Mouse (Mus musculus) layer of hippocampus, adult 2 months (tissue): ENCODE data around the gene Dusp28. TPM values are rescaled to one million over a fixed set of nuclear protein-coding genes. Genes with fewer than 3 reads are reported as not detected.
A peak's percentile ranks its signal among the peaks of the same experiment; 100 is the strongest.

Experiments used
- DNase-seq, 2 experiments: peaks; one replicate each; pipeline ENCODE4 v3.0.0; 2022; ENCODE audit warnings: low spot score in 2 of 2
- H3K27ac ChIP-seq: fragments of 200-600 bp; 2 replicates; pipeline ENCODE4 v1.8.1; 2022
- H3K4me3 ChIP-seq: fragments of 200-600 bp; 2 replicates; pipeline ENCODE4 v1.8.1; 2022; ENCODE audit warnings: mild to moderate bottlenecking
- CTCF ChIP-seq: fragments of 200-600 bp; conservative IDR thresholded peaks from 2 replicates; pipeline ENCODE4 v1.8.1; 2022; ENCODE audit warnings: antibody characterized with exemption, mild to moderate bottlenecking, moderate library complexity
- total RNA-seq, 2 experiments: library from RNA; stranded (reverse); gene quantifications; 2 replicates each; pipeline ENCODE4 v1.2.3; 2021

The Dusp28 gene
- total RNA-seq, 2 experiments from 2014 or later, result 14.6 to 15.7 TPM

- Histone ChIP-seq H3K4me3 (peak overlapping the region; percentile 91), H3K27ac (peak overlapping the region; percentile 94)
- DNase-seq, result peak; percentile 53 to 60
- TF ChIP-seq CTCF, result peak; percentile 5; the same call in 1 of the 2 replicates
Measured at GRCm38 (mm10) chr1:92910925-92911720, 4.3 kb downstream of the Dusp28 start.

- Histone ChIP-seq H3K4me3 (peak overlapping the region; percentile 91), H3K27ac (peak overlapping the region; percentile 94)
- no peak for DNase-seq
- TF ChIP-seq CTCF, result no peak
Measured at GRCm38 (mm10) chr1:92911721-92912138, 4.9 kb downstream of the Dusp28 start.

GRCm38 (mm10) chr1:92912286-92912685 is 5.5 kb downstream of the Dusp28 start:
- H3K27ac ChIP-seq, result no peak overlapping the region

GRCm38 (mm10) chr1:92914239-92914638 is 7.5 kb downstream of the Dusp28 start:
- TF ChIP-seq CTCF, result no peak
- Histone ChIP-seq H3K27ac (no peak overlapping the region), H3K4me3 (no peak overlapping the region)
- no peak for DNase-seq

More at GRCm38 (mm10) chr1:92912286-92912685, 5.5 kb downstream of the Dusp28 start:
- no peak for DNase-seq
- H3K4me3 ChIP-seq, result peak overlapping the region; percentile 91
- TF ChIP-seq CTCF, result 0 out of 2 replicates have a peak, but pooled peaks have one; percentile 20

- no peak for TF ChIP-seq CTCF
- H3K4me3 ChIP-seq, result no peak overlapping the region
- DNase-seq, result no peak
- H3K27ac ChIP-seq, result no peak overlapping the region
Measured at GRCm38 (mm10) chr1:92914993-92915392, 8.2 kb downstream of the Dusp28 start.

- no peak overlapping the region for H3K27ac ChIP-seq
- no peak for DNase-seq
- no peak for TF ChIP-seq CTCF
- no peak overlapping the region for H3K4me3 ChIP-seq
Measured at GRCm38 (mm10) chr1:92916725-92917124, 9.9 kb downstream of the Dusp28 start.

- no peak for DNase-seq
- H3K4me3 ChIP-seq, result no peak overlapping the region
- TF ChIP-seq CTCF, result no peak
- H3K27ac ChIP-seq, result no peak overlapping the region
Measured at GRCm38 (mm10) chr1:92919151-92919550, 12.4 kb downstream of the Dusp28 start.

- TF ChIP-seq CTCF, result no peak
- Histone ChIP-seq H3K4me3 (no peak overlapping the region), H3K27ac (no peak overlapping the region)
- DNase-seq, result no peak
Measured at GRCm38 (mm10) chr1:92919775-92920174, 13.0 kb downstream of the Dusp28 start.

GRCm38 (mm10) chr1:92920474-92921200 is 13.9 kb downstream of the Dusp28 start:
- no peak for DNase-seq
- TF ChIP-seq CTCF, result no peak
- H3K4me3 ChIP-seq, result no peak overlapping the region

GRCm38 (mm10) chr1:92921496-92921895 is 14.7 kb downstream of the Dusp28 start:
- DNase-seq, result no peak
- no peak for TF ChIP-seq CTCF
- Histone ChIP-seq H3K4me3 (no peak overlapping the region), H3K27ac (no peak overlapping the region)

More at GRCm38 (mm10) chr1:92920474-92921200, 13.9 kb downstream of the Dusp28 start:
- no peak overlapping the region for H3K27ac ChIP-seq

GRCm38 (mm10) chr1:92930171-92930706 is 23.5 kb downstream of the Dusp28 start:
- no peak overlapping the region for H3K4me3 ChIP-seq
- no peak overlapping the region for H3K27ac ChIP-seq
- no peak for TF ChIP-seq CTCF
- no peak for DNase-seq

- peak overlapping the region; percentile 75 for H3K4me3 ChIP-seq
- no peak for DNase-seq
- H3K27ac ChIP-seq, result peak overlapping the region; percentile 97
- no peak for TF ChIP-seq CTCF
Measured at GRCm38 (mm10) chr1:92933611-92934010, 26.8 kb downstream of the Dusp28 start.

GRCm38 (mm10) chr1:92934182-92934827 is 27.5 kb downstream of the Dusp28 start, which contains the start of gene Capn10:
Gene Capn10 (plus strand): TSS chr1:92934376.
- peak within 1 kb of the TSS; percentile 75 for H3K4me3 ChIP-seq
- peak within 1 kb of the TSS; percentile 97 for H3K27ac ChIP-seq
- DNase-seq, result peak; percentile 93 to 97
- no peak; the same call in 1 of the 2 replicates for TF ChIP-seq CTCF
